Mouse (Mus musculus): ENCODE measurements around the gene Cfap74.

GRCm38 (mm10) chr4:155361303-155361791, 47.6 kb upstream of the Cfap74 start, which contains the start of gene Prkcz:
- no peak for TF ChIP-seq POLR2A (IDR thresholded peaks at IDR 0.05; ENCODE audit: borderline replicate concordance, extremely low read depth, insufficient read depth, insufficient read length, poor library complexity, severe bottlenecking)
- TF ChIP-seq CTCF (IDR thresholded peaks at IDR 0.05; ENCODE audit: borderline replicate concordance, extremely low read depth, insufficient read depth, insufficient read length) = no peak
